Mouse (Mus musculus): ENCODE results near the gene Tmod1.

The Tmod1 gene

DNA sequence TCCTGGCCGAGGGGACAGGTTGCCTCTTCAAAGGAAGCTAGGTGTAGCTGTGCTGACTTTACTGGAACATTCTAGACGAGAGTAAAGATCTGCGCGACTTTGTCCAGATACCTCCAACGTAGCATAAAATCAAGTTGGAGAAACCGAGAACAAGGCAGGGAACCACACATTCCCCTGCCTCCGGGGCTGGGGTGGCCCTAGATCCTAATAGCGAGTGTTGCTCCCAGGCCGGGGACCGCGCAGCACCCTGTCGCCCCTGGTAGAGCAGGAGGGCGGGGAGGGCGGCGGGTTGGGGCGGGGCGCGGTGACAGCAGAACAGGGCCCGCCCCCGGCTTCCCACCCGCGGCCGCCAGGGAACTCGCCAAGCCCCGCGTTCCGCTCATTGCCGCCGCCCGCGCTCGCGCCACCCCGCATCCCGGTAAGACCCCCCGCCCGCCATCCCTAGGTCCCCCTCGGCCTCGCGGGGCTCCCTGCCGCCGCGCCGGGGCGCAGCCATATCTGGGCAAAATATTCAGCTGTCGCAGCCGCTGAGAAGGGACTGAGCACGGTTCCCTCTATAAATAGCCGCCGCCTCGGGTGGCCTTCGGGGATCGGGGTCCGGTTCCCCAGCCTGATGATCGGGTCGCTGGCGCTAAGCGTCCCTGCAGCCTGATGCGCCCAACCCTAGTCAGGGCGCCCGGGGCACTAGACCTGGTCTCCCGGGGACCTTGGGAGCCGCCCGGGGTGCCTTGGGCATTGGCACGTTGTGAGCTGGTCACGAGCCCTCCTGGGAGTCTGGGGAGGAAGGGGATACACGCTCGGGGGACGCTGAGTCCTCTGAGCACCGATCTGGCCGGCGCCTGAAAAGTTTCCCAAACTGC lies at the start of gene Tmod1:
Tmod1 (plus strand) TSS at position 44 of the 860 bp plus-strand sequence.
- DNase-seq, result peak; percentile 19 to 37

DNA sequence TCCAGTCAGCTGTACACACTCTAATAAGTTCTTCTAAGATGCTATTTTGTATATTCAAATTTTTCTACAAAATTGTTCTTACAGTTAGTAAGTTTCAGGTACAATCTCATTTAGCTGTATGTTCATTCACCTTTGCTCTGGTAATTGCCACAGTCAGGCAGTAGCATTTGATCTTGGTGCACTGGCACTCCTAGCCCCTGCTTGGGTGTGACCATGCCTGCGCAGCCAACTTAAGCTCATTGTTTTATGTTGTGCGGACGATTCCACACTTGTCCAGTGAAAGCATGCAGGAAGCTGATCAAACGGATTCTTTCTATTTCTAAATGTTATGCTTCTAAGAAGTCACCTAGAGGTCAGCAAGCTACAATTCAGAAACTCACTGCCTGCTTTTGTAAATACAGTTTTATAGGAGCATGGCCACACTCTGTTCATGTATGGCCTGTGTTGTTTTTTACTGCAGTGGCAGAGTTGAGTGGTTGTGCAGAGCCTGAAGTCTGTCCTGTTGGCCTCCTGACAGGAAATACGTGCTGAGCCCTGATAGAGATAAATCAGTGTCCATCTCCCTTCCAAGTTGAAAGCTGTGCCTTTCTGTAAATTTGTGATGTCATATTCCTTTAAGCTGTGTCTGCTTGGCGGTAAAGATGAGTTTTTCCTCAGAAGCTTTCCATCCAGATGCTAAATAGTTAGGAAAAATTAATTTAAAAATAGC lies 48.2 kb upstream of the Tmod1 start:
- DNase-seq, result no peak

DNA sequence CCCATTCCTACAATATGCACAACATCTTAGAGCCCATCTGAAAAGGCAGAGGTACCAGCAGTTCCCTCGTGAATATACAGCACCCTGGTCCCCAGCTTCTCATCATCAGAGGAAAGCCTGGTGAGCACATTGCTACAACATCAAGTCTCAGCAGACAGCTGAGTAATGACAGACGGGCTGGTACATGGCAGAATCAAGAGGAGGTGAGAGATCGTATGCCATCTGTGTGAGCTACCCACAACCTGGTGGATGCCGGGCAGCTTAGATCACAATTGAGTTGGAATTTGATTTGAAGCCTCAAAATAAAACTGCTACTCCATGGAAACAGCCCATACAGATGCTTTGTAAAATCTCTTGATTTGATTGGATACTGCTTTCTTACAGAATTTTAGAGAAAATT lies 40.2 kb upstream of the Tmod1 start:
- DNase-seq, result no peak

DNA sequence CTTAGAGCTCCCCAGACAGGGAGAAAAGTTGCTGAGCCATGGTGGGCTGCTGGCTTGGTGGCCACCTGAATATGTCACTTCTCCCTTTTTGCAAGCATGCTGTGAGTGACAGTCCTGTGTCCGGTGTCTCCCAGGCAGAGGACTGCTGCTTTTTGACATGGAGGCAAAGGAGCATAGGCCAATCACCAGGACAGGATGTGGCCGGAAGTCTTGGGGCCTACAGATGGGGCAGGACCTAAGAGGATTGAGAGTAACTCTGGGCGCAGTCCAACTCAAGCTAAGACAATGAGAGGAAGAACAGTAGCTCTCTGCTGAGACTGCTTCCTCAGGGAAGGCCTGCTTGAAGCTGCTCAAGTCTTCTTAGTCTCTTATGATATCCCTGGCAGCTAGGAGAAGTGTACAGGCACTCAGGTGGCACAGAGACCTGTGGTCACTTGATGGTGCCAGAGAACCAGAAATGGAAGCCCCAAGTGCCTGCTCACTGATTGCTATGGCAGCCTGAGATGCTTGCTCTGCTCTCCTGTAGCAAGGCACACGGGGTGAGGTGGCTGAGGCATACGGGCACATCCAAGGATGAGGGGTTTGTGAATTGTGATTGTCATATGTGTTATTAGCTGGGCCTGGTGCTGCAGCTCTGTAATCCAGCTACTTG lies 30.5 kb upstream of the Tmod1 start:
- DNase-seq, result no peak

DNA sequence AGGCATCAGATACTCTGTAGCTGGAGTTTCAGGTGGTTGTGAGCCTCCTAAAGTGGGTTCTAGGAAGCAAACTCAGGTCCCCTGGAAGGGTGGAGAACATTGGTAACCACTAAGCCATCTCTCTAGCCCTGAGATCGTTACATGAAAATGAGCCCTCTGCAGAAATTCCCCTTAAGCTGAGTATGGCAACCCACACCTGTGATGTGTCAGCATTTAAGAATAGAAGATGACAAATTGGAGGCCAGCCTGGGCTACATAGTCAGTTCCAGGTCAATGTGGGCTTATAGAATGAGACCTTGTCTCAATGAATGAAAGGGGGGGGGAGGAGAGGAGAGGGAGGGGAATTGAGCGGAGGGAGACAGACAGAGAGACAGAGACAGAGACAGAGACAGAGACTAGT lies 27.0 kb upstream of the Tmod1 start:
- DNase-seq, result no peak

DNA sequence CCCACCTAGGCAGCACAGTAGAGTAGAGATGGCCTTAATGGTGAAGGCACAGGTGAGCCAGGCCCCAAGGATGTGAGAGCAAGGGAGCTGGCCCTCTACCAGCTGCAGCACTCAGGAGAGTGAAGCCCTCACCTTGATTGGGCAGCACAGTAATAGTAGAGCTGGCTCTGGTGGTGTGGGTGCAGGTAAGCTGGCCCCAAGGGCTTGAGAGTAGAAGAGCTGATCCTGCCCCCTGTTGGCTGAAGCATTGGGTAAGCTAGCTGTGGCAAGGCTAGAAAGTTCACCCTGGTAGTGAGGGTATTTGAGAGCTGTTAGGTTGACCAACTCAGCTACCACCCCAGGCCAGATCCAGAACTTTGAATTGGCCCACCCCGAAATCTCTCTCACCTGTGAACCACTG lies 23.1 kb upstream of the Tmod1 start:
- DNase-seq, result no peak

DNA sequence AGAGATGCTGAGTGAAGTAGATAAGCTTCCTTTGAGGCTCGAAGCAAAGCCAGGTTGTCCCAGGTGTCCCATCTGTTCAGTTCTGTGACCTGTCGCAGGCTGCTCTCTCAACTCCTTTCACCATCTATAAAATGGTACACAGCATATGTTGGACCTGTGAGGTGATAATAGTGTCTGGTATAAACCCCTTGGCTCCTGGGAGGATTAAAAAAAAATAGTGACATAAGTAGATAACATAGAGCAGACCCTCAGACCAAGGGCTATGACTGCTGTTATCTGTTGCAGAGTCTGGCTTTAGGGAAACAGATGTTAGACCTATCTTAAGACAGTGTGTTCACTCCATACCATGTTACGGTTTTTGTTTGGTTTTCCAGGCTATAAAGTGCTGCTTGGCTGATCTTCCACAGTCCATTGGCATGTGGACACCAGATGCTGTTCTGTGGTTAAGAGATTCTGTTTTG lies 15.7 kb upstream of the Tmod1 start:
- no peak for DNase-seq

DNA sequence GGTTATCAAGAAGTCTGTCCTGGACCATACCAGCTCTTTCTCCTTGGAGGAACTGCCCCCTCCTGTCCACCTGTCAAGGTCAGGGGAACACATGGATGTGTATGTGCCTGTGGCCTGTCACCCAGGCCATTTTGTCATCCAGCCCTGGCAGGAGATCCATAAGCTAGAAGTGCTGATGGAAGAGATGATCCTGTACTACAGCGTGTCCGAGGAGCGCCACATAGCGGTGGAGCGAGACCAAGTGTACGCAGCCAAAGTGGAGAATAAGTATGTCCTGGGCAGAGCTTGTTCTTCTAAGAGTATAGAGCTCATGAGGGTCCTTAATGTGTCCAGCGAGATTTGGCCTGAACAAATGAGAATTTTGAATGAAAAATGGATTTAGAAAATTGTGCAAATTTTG lies 12.8 kb upstream of the Tmod1 start:
- DNase-seq, result no peak

DNA sequence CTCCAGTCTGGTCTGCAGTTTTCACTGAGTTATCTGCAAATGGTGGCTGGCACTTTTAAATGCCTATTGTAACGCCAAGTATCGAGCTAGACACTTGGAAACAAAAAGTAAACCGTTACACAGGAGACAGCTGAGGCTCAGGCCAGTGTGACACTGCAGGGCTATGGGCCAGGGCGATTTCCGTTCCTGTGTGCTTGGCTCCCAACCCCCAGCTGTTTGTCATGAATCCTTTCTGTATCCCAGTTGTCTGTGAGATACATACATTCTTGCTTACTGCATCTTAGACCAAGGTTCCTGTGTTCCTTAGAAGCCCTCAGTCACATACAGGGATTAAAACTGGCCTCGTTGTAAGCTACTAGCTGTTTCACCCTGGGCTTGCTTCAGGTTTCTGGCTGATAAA lies 10.5 kb upstream of the Tmod1 start:
- no peak for DNase-seq

DNA sequence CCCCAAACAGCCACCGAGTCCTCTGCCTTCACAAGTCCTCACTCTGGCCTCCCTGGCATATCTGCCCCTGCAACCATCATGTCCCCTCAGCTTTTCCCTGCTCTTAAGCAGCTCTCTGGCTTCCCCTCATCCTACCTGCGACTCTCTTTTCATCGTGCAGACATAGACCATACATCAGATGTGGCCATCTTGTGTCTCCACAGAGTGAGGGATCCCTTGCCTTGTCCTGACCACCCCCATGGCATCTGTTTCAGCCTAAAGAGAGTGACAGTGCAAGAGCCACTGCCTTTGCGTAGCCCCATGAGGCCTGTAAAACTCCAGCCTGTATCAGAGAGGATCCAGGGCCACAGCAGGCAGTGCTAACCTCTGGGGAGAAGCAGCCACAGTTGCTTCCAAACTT lies 10.0 kb upstream of the Tmod1 start:
- DNase-seq, result no peak

DNA sequence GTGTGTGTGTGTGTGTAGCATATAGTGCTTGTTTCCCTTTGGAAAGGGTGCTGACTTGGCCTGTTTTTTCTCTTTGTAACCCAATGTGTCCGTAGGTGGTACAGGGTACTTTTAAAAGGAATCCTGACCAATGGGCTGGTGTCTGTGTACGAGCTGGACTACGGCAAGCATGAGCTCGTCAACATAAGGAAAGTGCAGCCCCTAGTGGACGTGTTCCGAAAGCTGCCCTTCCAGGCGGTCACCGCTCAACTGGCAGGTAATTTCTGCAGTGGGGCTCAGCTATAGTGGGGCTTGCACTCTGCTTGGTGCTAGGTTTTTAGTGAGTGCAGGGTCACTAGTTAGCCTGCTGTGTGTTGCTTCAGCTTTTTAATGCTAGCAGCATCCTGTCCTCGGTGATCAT lies 9.2 kb upstream of the Tmod1 start:
- no peak for DNase-seq

DNA sequence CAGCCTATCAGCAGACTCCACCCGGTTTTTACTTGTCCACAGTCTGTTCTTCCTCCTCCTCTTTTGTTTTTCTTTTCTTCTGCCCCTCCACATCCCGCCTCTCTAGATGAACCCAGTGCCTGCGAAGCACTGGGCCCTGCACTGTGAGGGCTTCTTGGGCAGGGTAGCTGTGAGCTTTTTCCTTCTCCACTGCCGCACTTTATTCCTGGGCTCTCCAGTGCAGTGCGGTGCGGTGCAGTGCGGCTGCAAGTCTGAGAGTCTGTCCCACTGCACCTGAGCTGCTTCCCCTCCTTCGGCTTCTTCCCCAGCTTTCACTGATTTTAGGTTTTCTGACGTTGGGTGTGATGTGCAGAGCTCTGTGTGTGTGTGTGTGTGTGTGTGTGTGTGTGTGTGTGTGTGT lies 6.3 kb upstream of the Tmod1 start:
- no peak for DNase-seq

DNA sequence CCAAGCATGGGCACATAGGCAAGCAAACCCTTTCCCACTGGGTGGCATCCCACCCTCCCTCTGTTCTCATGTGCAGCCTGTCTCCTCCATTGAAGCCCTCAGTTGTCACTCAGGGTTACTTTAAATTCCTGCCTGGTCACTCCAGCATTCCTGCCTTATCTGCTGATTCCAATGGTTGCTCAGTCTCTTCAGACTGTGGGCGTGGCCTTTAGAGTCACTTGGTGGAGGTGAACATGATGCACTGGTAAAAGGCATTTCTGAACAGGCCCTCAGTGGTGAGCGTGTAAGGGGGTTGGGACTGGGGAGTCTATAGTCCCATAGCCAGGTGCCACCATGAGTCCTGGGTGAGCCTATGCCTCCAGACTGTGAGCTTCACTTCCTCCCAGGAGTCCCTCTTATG lies 5.5 kb upstream of the Tmod1 start:
- no peak for DNase-seq

DNA sequence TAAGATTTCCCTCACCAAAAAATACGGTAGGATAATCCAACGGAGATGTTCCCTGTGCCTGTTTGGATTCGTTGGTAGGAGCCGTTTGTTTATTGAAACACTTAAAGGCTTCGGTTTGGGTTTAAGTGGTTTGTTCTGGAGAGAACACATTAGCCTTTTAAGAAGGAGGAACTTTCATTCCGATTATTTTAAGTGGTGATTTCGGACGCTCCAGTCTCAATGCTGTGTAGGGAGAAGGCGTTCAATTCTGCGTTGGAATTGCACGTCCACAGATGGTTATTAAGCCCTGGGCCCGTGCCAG lies 194 bp upstream of the Tmod1 start:
- DNase-seq, result no peak

DNA sequence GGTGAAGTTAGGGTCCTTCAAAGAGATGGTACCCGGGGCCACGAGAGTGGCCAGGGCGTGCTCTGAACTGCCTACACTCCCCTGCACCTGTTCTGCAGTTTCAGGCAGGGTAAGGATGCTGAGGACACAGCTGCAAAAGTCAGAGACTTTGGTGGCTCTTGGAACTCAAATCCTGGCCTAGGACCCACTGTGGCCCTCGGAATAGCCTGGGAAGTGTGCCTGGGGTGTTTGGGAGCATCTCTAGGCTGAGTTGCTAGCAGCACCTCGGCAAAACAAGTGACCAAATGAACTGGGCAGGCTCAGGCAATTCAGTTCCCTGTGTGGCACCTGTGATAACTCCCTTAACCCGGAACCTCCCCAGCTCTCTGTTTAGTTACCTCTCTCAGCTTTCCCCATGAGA lies 1.2 kb downstream of the Tmod1 start:
- DNase-seq, result no peak

DNA sequence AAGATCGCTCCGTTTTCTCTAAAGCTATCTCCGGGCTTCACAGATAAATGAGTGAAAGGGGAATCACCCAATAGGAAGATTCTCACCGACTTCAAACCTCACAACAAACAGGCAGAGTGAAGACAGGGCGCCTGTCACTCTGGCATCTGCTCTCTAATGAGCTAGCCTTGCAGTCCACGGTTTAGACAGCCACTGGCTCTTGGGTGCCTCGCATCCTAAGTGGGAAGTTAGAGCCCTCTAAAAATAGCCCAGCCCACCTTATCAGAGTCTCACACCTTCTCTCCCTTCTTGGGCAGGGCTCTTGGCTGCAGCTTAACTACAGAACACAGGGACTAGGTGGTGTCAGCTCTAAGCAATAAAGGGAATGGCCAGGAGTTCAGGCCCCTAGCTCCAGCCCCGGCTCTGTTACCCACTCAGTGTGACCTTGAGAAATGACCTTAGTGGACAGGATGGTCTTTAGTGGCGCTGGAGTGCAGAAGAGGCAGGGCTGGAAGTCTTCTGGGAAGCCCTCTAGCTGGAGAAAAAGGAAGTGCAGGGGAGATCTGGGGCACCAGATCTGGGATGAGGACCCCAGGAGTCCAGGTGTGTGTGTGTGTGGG lies 2.0 kb downstream of the Tmod1 start:
- DNase-seq, result no peak

DNA sequence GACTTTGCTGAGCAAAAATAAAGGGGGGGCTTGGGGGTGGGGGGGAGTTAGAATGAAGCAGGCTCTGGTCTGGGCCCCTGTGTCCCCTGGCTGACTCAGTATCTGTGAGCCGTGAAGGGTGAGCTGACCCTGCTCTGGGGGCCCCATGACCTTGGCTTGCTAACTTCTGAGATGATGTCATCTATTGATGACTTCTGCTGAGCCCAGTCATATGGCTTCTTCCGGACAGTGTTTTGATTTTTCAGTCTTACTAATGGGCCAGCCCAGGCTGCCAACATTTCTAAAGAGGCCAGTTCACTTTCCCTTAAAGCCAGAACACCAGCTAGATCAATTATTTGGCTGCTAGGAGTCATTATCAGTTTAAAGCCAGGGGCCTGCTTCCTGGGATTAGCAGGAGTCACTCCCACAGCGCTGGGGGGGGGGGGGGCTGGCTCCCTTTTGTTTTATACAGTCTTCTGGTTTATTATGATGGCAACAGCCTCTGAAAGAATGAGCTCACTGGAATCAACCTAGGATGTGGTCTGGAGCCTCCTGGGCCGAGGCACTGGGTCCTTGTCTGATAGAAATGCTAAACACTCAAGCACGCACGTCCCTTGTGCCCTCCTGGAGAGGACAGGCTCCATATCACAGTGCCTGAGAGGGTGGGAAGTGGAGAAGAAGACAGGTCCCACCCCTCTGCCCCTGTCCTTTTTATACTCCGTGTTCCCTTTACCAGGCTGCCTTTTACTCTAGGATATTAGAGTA lies 3.2 kb downstream of the Tmod1 start:
- no peak for DNase-seq

DNA sequence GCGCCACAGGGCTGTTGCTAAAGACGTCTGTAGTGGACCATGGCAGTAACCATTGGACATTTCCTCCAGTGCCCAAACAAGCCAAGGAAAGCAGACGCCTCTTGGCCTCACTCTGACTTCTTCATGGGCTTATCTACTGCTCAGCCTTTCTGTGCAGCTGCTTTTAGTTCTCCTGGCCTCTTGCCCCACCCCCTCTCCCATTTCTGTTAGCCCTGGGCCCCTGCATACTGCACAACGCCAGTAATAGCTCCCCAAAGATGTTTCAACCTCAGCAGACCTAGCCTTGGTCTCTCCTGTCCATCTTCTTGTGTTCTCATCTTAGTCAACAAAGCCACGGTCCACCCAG lies 3.7 kb downstream of the Tmod1 start:
- DNase-seq, result no peak

DNA sequence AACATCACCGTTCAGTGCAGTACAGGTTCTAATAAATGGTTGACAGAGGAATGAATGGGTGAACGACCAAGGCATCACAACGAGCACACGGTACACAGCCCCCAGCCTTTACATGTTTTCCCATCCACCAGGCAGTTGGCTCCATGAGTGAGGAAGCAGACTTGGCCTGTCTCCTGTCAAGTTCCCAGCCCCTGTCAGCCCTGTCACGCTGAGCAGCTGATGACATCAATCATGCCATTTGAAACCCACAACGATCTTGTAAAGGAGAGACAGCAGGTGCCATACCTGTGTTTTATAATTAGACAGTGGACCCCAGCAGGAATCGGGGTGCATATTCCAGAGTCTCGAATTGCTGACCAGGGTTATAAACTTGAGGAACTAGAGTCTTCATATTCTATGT lies 4.6 kb downstream of the Tmod1 start:
- no peak for DNase-seq

DNA sequence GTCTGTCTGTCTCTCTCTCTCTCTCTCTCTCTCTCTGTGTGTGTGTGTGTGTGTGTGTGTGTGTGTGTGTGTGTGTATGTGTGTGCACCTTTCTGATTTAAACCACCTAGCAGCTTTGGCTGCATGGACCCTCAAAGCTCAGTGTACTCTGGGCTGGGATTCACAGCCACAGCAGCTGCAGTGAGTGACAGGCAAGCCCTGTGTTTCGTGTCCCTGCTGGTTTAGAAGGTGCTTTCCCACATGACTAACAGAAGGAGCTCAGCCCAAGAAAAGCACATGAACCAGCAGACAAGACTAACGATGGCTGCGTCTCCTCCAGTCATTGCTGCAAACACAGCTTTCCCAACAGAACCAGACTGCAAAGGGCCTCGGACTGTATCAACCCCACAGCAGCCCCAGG lies 9.2 kb downstream of the Tmod1 start:
- DNase-seq, result no peak

DNA sequence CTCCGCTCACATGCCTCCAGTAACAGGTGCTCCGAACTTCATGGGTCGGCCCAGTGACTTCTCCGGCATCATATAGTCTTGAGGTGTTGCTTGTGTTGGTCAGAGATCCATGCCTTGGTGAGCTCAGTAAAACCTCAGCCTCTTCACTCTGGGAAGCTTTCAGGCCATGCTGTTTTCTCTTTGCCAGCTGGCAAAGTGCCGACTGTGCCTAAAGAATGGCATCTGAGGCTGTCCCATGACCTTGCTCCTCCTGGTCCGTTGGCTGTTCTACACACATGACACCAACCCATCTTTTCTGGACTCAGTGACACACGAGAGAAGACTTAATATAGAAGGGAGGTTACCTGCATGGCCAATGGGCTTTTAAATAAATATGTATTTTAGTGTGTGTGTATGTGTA lies 9.7 kb downstream of the Tmod1 start:
- DNase-seq, result no peak

DNA sequence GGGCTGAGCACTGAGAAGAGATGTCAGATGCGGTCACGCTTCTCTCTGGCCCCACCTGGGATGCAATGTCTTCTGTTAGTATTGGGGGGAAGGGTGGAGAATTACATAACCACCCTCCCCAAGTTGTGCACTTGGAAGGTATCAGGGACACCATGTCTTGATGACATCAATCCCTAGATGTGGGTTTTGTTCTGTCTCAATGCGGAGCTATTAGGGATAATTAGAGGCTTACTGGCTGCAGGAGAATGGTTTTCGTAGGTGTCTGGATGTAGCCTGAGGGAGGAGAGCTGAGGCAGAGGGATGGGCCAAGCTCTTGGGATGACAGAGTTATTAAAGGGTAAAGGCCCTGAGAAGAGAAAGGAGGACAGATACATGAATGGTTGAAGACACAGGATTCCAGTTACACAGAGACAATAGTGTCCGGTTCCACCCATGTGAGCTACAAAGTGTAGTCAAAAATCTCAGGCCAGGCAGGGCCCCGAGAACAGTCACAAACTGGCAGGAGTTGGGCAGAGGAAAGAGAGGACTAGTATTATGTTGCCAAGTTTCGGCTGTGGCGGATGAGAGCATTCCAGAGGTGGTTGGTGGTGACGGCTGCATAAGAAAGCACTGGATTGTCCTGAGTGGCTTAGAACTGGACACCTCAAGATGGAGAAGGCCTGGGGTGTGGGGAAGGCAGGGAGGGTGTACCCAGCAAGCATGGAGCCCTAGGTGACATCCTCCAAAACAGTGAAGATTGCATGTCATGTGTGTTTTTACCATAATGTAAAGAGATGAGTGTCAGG lies 14.8 kb downstream of the Tmod1 start:
- no peak for DNase-seq
